Comparison of ENCODE assay signal across 8 mouse cellular contexts in genomic region chr11:70525184-70525678, GRCm38 (mm10). TPM values are rescaled to one million over a fixed set of nuclear protein-coding genes. Genes with fewer than 3 reads are reported as not detected.
A peak's percentile ranks its signal among the peaks of the same experiment; 100 is the strongest.
DNase-seq lines count a peak whose midpoint lies in the region; ATAC-seq lines count a peak whose summit lies in the region.

Gene Psmb6, plus strand, starts transcription at chr11:70525367.

- DNase-seq in CD4-positive, CD25-positive, alpha-beta regulatory T cell, adult 2 months (ENCODE audit: low read depth, low spot score) = peak; percentile 96
- DNase-seq in fat pad, adult 2 months (ENCODE audit: extremely low read depth, low read depth, low spot score) = peak; percentile 93
- peak; percentile 94 for DNase-seq in kidney, postnatal 10 days
- DNase-seq in natural killer cell, adult 2 months (ENCODE audit: low spot score in 2 of 2) = peak; percentile 88 to 89

- H3K27ac ChIP-seq in brown adipose tissue, adult 24 weeks (replicated peaks; ENCODE audit: low read depth, low read length) = 0 out of 2 replicates have a peak within 1 kb of the TSS, but pooled peaks have one; percentile 54
- no peak within 1 kb of the TSS for H3K27ac ChIP-seq in heart, embryonic 13.5 days (replicated peaks)
- peak within 1 kb of the TSS; percentile 69 for H3K27ac ChIP-seq in liver, embryonic 12.5 days
- no peak within 1 kb of the TSS for H3K27ac ChIP-seq in stomach, embryonic 15.5 days

- H3K27me3 ChIP-seq in heart, embryonic 13.5 days (replicated peaks) = no peaks in the 10 kb centered on the region
- peaks cover 14% of the 10 kb centered on the region for H3K27me3 ChIP-seq in liver, embryonic 12.5 days (replicated peaks)
- no peaks in the 10 kb centered on the region for H3K27me3 ChIP-seq in stomach, embryonic 15.5 days (replicated peaks)

- no peaks in the 10 kb centered on the region; the same call in 1 of the 2 replicates for H3K4me1 ChIP-seq in brown adipose tissue, adult 24 weeks (ENCODE audit: control insufficient read depth, insufficient read depth, insufficient read length, low read length)
- peaks cover 20% of the 10 kb centered on the region for H3K4me1 ChIP-seq in heart, embryonic 13.5 days
- H3K4me1 ChIP-seq in liver, embryonic 12.5 days = peaks cover 24% of the 10 kb centered on the region
- peaks cover 13% of the 10 kb centered on the region for H3K4me1 ChIP-seq in stomach, embryonic 15.5 days

- peak within 1 kb of the TSS; percentile 84 for H3K9ac ChIP-seq in heart, embryonic 13.5 days
- H3K9ac ChIP-seq in liver, embryonic 12.5 days = peak within 1 kb of the TSS; percentile 86
- peak within 1 kb of the TSS; percentile 56; the same call in 1 of the 2 replicates for H3K9ac ChIP-seq in stomach, embryonic 15.5 days

- ATAC-seq in heart, embryonic 13.5 days (ENCODE audit: extremely low read depth, insufficient number of reproducible peaks, low FRiP score, low TSS enrichment) = peak; percentile 88
- peak; percentile 89 for ATAC-seq in liver, embryonic 12.5 days
- ATAC-seq in stomach, embryonic 15.5 days (ENCODE audit: insufficient read depth, low FRiP score, low read depth) = peak; percentile 93

- under 1% methylated on average over 25 of the region's 26 CpGs for WGBS in heart, embryonic 13.5 days
- 0% methylated on average over 25 of the region's 26 CpGs for WGBS in liver, embryonic 12.5 days (ENCODE audit: insufficient replicate concordance)
- WGBS in stomach, embryonic 15.5 days = under 1% methylated on average over 25 of the region's 26 CpGs

- peaks cover 35% of the 10 kb centered on the region for H3K36me3 ChIP-seq in heart, embryonic 13.5 days
- peaks cover 32% of the 10 kb centered on the region for H3K36me3 ChIP-seq in liver, embryonic 12.5 days
- peaks cover 22% of the 10 kb centered on the region for H3K36me3 ChIP-seq in stomach, embryonic 15.5 days

- peak within 1 kb of the TSS; percentile 75 for H3K4me3 ChIP-seq in brown adipose tissue, adult 24 weeks (ENCODE audit: insufficient read depth, low read depth, low read length)
- peak within 1 kb of the TSS; percentile 65 for H3K4me3 ChIP-seq in heart, embryonic 13.5 days
- H3K4me3 ChIP-seq in liver, embryonic 12.5 days = peak within 1 kb of the TSS; percentile 86
- H3K4me3 ChIP-seq in stomach, embryonic 15.5 days (replicated peaks) = peak within 1 kb of the TSS; percentile 75

- H3K9me3 ChIP-seq in heart, embryonic 13.5 days = no peaks in the 10 kb centered on the region
- H3K9me3 ChIP-seq in liver, embryonic 12.5 days (replicated peaks) = no peaks in the 10 kb centered on the region
- H3K9me3 ChIP-seq in stomach, embryonic 15.5 days = no peaks in the 10 kb centered on the region

- H3K4me2 ChIP-seq in heart, embryonic 13.5 days = peak within 1 kb of the TSS; percentile 83
- peak within 1 kb of the TSS; percentile 75 for H3K4me2 ChIP-seq in liver, embryonic 12.5 days
- H3K4me2 ChIP-seq in stomach, embryonic 15.5 days = peak within 1 kb of the TSS; percentile 74

RNA-seq across cellular contexts. Expression of gene Psmb6, which starts in this region (rescaled TPM):
- 221 and 229 TPM in 2 replicates for polyA plus RNA-seq in brown adipose tissue, adult 24 weeks (2012; ENCODE audit: insufficient read depth, insufficient read length, missing spikeins)
- polyA plus RNA-seq in heart, embryonic 13.5 days (2015; fragmentation: Nextera tagmentation; extraction: Ambion mirVana) = 636 and 691 TPM in 2 replicates
- 415 and 437 TPM in 2 replicates for polyA plus RNA-seq in liver, embryonic 12.5 days (2016; fragmentation: Nextera tagmentation; extraction: Ambion mirVana)
- polyA plus RNA-seq in stomach, embryonic 15.5 days (2015; fragmentation: Nextera tagmentation; extraction: Ambion mirVana) = 689 and 690 TPM in 2 replicates

Comparison
In these comparisons a context has a peak if more than half of its experiments do, and no peak if none do; other contexts are left out.
1. H3K27ac ChIP-seq: peak in brown adipose tissue, adult 24 weeks (single experiment) and liver, embryonic 12.5 days (single experiment); none in heart, embryonic 13.5 days (single experiment) and stomach, embryonic 15.5 days (single experiment).
2. Peak in every context shown above with its lines, with median percentiles within 50 percentile points of each other: DNase-seq, H3K4me3 ChIP-seq, ATAC-seq, H3K4me2 ChIP-seq and H3K9ac ChIP-seq.